In genomic region chr11:77077792-77078191, GRCm38 (mm10) we compare ENCODE assay signal across 8 mouse cellular contexts. TPM values are rescaled to one million over a fixed set of nuclear protein-coding genes. Genes with fewer than 3 reads are reported as not detected.
A peak's percentile ranks its signal among the peaks of the same experiment; 100 is the strongest.
DNase-seq lines count a peak whose midpoint lies in the region; ATAC-seq lines count a peak whose summit lies in the region.

No protein-coding gene starts in this region.

- peak overlapping the region; percentile 70 for H3K4me3 ChIP-seq in heart, embryonic 12.5 days
- peak overlapping the region; percentile 54 for H3K4me3 ChIP-seq in forebrain, embryonic 16.5 days (replicated peaks; ENCODE audit: low read length)
- peak overlapping the region; percentile 77 for H3K4me3 ChIP-seq in limb, embryonic 15.5 days
- H3K4me3 ChIP-seq in neural tube, embryonic 13.5 days, result peak overlapping the region; percentile 84

- WGBS in heart, embryonic 12.5 days, result 4% methylated on average over 16 of the region's 16 CpGs
- WGBS in forebrain, embryonic 16.5 days, result 5% methylated on average over 16 of the region's 16 CpGs
- WGBS in limb, embryonic 15.5 days, result 2% methylated on average over 16 of the region's 16 CpGs
- WGBS in neural tube, embryonic 13.5 days, result 3% methylated on average over 16 of the region's 16 CpGs

- H3K27me3 ChIP-seq in heart, embryonic 12.5 days (replicated peaks), result peaks cover 19% of the 10 kb centered on the region
- H3K27me3 ChIP-seq in forebrain, embryonic 16.5 days (replicated peaks; ENCODE audit: control insufficient read depth, insufficient read depth, low read length), result peaks cover 9% of the 10 kb centered on the region
- H3K27me3 ChIP-seq in limb, embryonic 15.5 days, result no peaks in the 10 kb centered on the region
- peaks cover 19% of the 10 kb centered on the region; the same call in 1 of the 2 replicates for H3K27me3 ChIP-seq in neural tube, embryonic 13.5 days

- peak; percentile 53 for ATAC-seq in heart, embryonic 12.5 days (ENCODE audit: insufficient number of reproducible peaks, low FRiP score)
- ATAC-seq in forebrain, embryonic 16.5 days, result no peak
- 0 out of 2 replicates have a peak, but pooled peaks have one; percentile 24 for ATAC-seq in limb, embryonic 15.5 days (ENCODE audit: insufficient number of reproducible peaks, low FRiP score, low TSS enrichment, low read depth)
- peak; percentile 36 for ATAC-seq in neural tube, embryonic 13.5 days (ENCODE audit: low read depth)

- H3K9me3 ChIP-seq in heart, embryonic 12.5 days (replicated peaks), result no peaks in the 10 kb centered on the region
- H3K9me3 ChIP-seq in forebrain, embryonic 16.5 days (ENCODE audit: control insufficient read depth, low read length), result no peaks in the 10 kb centered on the region
- no peaks in the 10 kb centered on the region for H3K9me3 ChIP-seq in limb, embryonic 15.5 days
- no peaks in the 10 kb centered on the region for H3K9me3 ChIP-seq in neural tube, embryonic 13.5 days

- peak overlapping the region; percentile 88 for H3K4me2 ChIP-seq in heart, embryonic 12.5 days
- H3K4me2 ChIP-seq in forebrain, embryonic 16.5 days (ENCODE audit: low read length), result peak overlapping the region; percentile 87
- H3K4me2 ChIP-seq in limb, embryonic 15.5 days, result peak overlapping the region; percentile 63
- H3K4me2 ChIP-seq in neural tube, embryonic 13.5 days, result peak overlapping the region; percentile 96

- H3K4me1 ChIP-seq in heart, embryonic 12.5 days (replicated peaks), result no peaks in the 10 kb centered on the region
- peaks cover 9% of the 10 kb centered on the region for H3K4me1 ChIP-seq in forebrain, embryonic 16.5 days (replicated peaks; ENCODE audit: control insufficient read depth, insufficient read depth, low read length)
- peaks cover 5% of the 10 kb centered on the region for H3K4me1 ChIP-seq in limb, embryonic 15.5 days
- H3K4me1 ChIP-seq in neural tube, embryonic 13.5 days (replicated peaks), result peaks cover 14% of the 10 kb centered on the region

- peak overlapping the region; percentile 92 for H3K9ac ChIP-seq in heart, embryonic 12.5 days
- peak overlapping the region; percentile 90 for H3K9ac ChIP-seq in forebrain, embryonic 16.5 days (replicated peaks; ENCODE audit: low read depth, low read length)
- H3K9ac ChIP-seq in limb, embryonic 15.5 days, result peak overlapping the region; percentile 76
- H3K9ac ChIP-seq in neural tube, embryonic 13.5 days, result peak overlapping the region; percentile 79

- peak overlapping the region; percentile 83 for H3K27ac ChIP-seq in heart, embryonic 12.5 days (ENCODE audit: poor library complexity, severe bottlenecking)
- peak overlapping the region; percentile 94 for H3K27ac ChIP-seq in forebrain, embryonic 16.5 days (ENCODE audit: low read length)
- peak overlapping the region; percentile 90 for H3K27ac ChIP-seq in limb, embryonic 15.5 days
- H3K27ac ChIP-seq in neural tube, embryonic 13.5 days (replicated peaks), result peak overlapping the region; percentile 91

- peaks cover 31% of the 10 kb centered on the region for H3K36me3 ChIP-seq in heart, embryonic 12.5 days
- peaks cover 2% of the 10 kb centered on the region; the same call in 1 of the 2 replicates for H3K36me3 ChIP-seq in forebrain, embryonic 16.5 days (ENCODE audit: control insufficient read depth, insufficient read depth)
- peaks cover 23% of the 10 kb centered on the region for H3K36me3 ChIP-seq in limb, embryonic 15.5 days
- H3K36me3 ChIP-seq in neural tube, embryonic 13.5 days, result peaks cover 26% of the 10 kb centered on the region

- intact Hi-C loops in heart, postnatal 25 days (cut with DNase I), result no loop called here

- no peak for DNase-seq in heart, postnatal 25 days (ENCODE audit: low spot score)
- DNase-seq in CD8-positive naive resting alpha-beta T cell, adult 2 months (ENCODE audit: low read depth in 2 of 2, low spot score in 2 of 2), result peak; percentile 8 to 20
- DNase-seq in brain, adult 2 months (ENCODE audit: low read depth, low spot score), result peak; percentile 8
- no peak for DNase-seq in right cerebral cortex, adult 2 months (ENCODE audit: low spot score in 2 of 2)

RNA-seq across cellular contexts. Expression of gene Nsrp1, which starts 0.4 kb away (rescaled TPM):
- 42.9 and 52.8 TPM in 2 replicates for polyA plus RNA-seq in heart, embryonic 12.5 days (2016; fragmentation: Nextera tagmentation; extraction: Ambion mirVana)
- 10 to 100 TPM in 1 of 2 experiments, 1 to 10 TPM in 1; 8.2 to 11.5 TPM for total RNA-seq in heart, postnatal 25 days (2021)
- polyA plus RNA-seq in forebrain, embryonic 16.5 days (2015; fragmentation: Nextera tagmentation; extraction: Ambion mirVana), result 50.2 and 50.9 TPM in 2 replicates
- polyA plus RNA-seq in limb, embryonic 15.5 days (2015; fragmentation: Nextera tagmentation; extraction: Ambion mirVana), result 76.7 and 85.9 TPM in 2 replicates
- 59.2 and 64.6 TPM in 2 replicates for polyA plus RNA-seq in neural tube, embryonic 13.5 days (2015; fragmentation: Nextera tagmentation; extraction: Ambion mirVana)

Comparison
In these comparisons a context has a peak if more than half of its experiments do, and no peak if none do; other contexts are left out.
1. DNase-seq: peak in CD8-positive naive resting alpha-beta T cell, adult 2 months (2 of 2) and brain, adult 2 months (single experiment); none in heart, postnatal 25 days (single experiment) and right cerebral cortex, adult 2 months (0 of 2).
2. Peak in every context shown above with its lines, with median percentiles within 50 percentile points of each other: H3K27ac ChIP-seq, H3K4me2 ChIP-seq, H3K4me3 ChIP-seq and H3K9ac ChIP-seq.